Mouse (Mus musculus) hindbrain, embryonic 11.5 days (tissue): ENCODE results near the gene Iqck. TPM values are rescaled to one million over a fixed set of nuclear protein-coding genes. Genes with fewer than 3 reads are reported as not detected.

Source experiments
- ATAC-seq: fragments of 200-750 bp; cut with Nextera tagmentation; 2 replicates; pipeline ENCODE4 v1.8.0; 2017; ENCODE audit warnings: mild to moderate bottlenecking, moderate TSS enrichment, moderate library complexity; ENCODE audit not compliant: low FRiP score
- DNase-seq: peaks from one replicate; pipeline ENCODE4 v3.0.0-alpha.2; 2015; ENCODE audit warnings: low spot score
- H3K27ac ChIP-seq: fragments of 300-500 bp; sonication (generic); 2 replicates; pipeline ENCODE4 v1.5.1; 2014; ENCODE audit warnings: mild to moderate bottlenecking, low read depth, low read length
- H3K27me3 ChIP-seq: fragments of 300-500 bp; sonication (generic); 2 replicates; pipeline ENCODE4 v1.6.1; 2014; ENCODE audit warnings: mild to moderate bottlenecking, low read length, moderate library complexity, mixed read lengths; ENCODE audit not compliant: control insufficient read depth, insufficient read depth
- H3K36me3 ChIP-seq: fragments of 300-500 bp; sonication (generic); 2 replicates; pipeline ENCODE4 v1.6.1; 2014; ENCODE audit warnings: mild to moderate bottlenecking, low read length, moderate library complexity, mixed read lengths; ENCODE audit not compliant: control insufficient read depth, insufficient read depth
- H3K4me1 ChIP-seq: fragments of 300-500 bp; sonication (generic); replicated peaks from 2 replicates; pipeline ENCODE4 v1.6.1; 2014; ENCODE audit warnings: low read length, mixed read lengths; ENCODE audit not compliant: control insufficient read depth, insufficient read depth
- H3K4me2 ChIP-seq: fragments of 300-500 bp; sonication (generic); replicated peaks from 2 replicates; pipeline ENCODE4 v1.6.1; 2014; ENCODE audit warnings: mild to moderate bottlenecking, low read depth, low read length
- H3K4me3 ChIP-seq: fragments of 300-500 bp; sonication (generic); 2 replicates; pipeline ENCODE4 v1.5.1; 2014; ENCODE audit warnings: low read depth, low read length
- H3K9ac ChIP-seq: fragments of 300-500 bp; sonication (generic); 2 replicates; pipeline ENCODE4 v1.6.1; 2014; ENCODE audit warnings: low read depth, low read length
- H3K9me3 ChIP-seq: fragments of 300-500 bp; sonication (generic); 2 replicates; pipeline ENCODE4 v1.6.1; 2016; ENCODE audit warnings: low read length; ENCODE audit not compliant: control insufficient read depth
- WGBS: fragments of 180-500 bp; shearing (Covaris S2); extraction: QIAGEN DNeasy Blood & Tissue Kit; methylation state at CpG from one replicate; pipeline ENCODE4 v1.1.7; 2014; 5-methylcytosine and 5-hydroxymethylcytosine counted together
- polyA plus RNA-seq: library from polyadenylated mRNA; unstranded; fragments of >200 nt; fragmentation: Nextera tagmentation; extraction: Ambion mirVana; gene quantifications from 2 replicates; pipeline ENCODE4 v1.2.1, GENCODE M21; 2014

Iqck gene
- polyA plus RNA-seq, 1 experiment from 2014 or later = 4.0 TPM

GRCm38 (mm10) chr7:118898063-118898462 lies 42.5 kb downstream of the Iqck start:
- Histone ChIP-seq H3K4me1 (no peaks in the 10 kb centered on the region), H3K36me3 (no peaks in the 10 kb centered on the region), H3K4me2 (no peak overlapping the region), H3K4me3 (no peak overlapping the region), H3K9me3 (no peaks in the 10 kb centered on the region), H3K9ac (no peak overlapping the region), H3K27ac (no peak overlapping the region), H3K27me3 (no peaks in the 10 kb centered on the region)
- no peak for DNase-seq
- no peak for ATAC-seq

- DNase-seq = no peak
- H3K4me3 ChIP-seq = no peak overlapping the region
- 0 out of 2 replicates have a peak overlapping the region, but pooled peaks have one; percentile 10 for H3K27ac ChIP-seq
- no peaks in the 10 kb centered on the region for H3K27me3 ChIP-seq
- no peaks in the 10 kb centered on the region for H3K9me3 ChIP-seq
- 64% methylated on average over 2 of the region's 2 CpGs for WGBS
- H3K9ac ChIP-seq = no peak overlapping the region
- no peaks in the 10 kb centered on the region for H3K36me3 ChIP-seq
- ATAC-seq = no peak
- no peaks in the 10 kb centered on the region for H3K4me1 ChIP-seq
- no peak overlapping the region for H3K4me2 ChIP-seq
Measured at GRCm38 (mm10) chr7:118900090-118900489, 44.5 kb downstream of the Iqck start.

- H3K9ac ChIP-seq = no peak overlapping the region
- no peak overlapping the region for H3K4me2 ChIP-seq
- DNase-seq = no peak
- no peak overlapping the region for H3K4me3 ChIP-seq
- H3K4me1 ChIP-seq = no peaks in the 10 kb centered on the region
- no peaks in the 10 kb centered on the region for H3K36me3 ChIP-seq
- whole genome bisulfite sequencing = 80% methylated on average over 13 of the region's 13 CpGs
- H3K27me3 ChIP-seq = no peaks in the 10 kb centered on the region
- no peak for ATAC-seq
- H3K27ac ChIP-seq = no peak overlapping the region
- no peaks in the 10 kb centered on the region for H3K9me3 ChIP-seq
Measured at GRCm38 (mm10) chr7:118902944-118903343, 47.4 kb downstream of the Iqck start.

- H3K9me3 ChIP-seq = no peaks in the 10 kb centered on the region
- WGBS = 91% methylated on average over 9 of the region's 9 CpGs
- no peak overlapping the region for H3K4me2 ChIP-seq
- no peak for ATAC-seq
- no peak for DNase-seq
- H3K4me1 ChIP-seq = no peaks in the 10 kb centered on the region
- H3K36me3 ChIP-seq = no peaks in the 10 kb centered on the region
- no peak overlapping the region for H3K9ac ChIP-seq
- no peak overlapping the region for H3K27ac ChIP-seq
- H3K4me3 ChIP-seq = no peak overlapping the region
- no peaks in the 10 kb centered on the region for H3K27me3 ChIP-seq
Measured at GRCm38 (mm10) chr7:118903879-118904278, 48.3 kb downstream of the Iqck start.

GRCm38 (mm10) chr7:118904530-118904929 lies 49.0 kb downstream of the Iqck start:
- Histone ChIP-seq H3K4me1 (no peaks in the 10 kb centered on the region), H3K27ac (no peak overlapping the region)
- whole genome bisulfite sequencing = 92% methylated on average over 4 of the region's 4 CpGs

GRCm38 (mm10) chr7:118908961-118909515 lies 53.5 kb downstream of the Iqck start:
- H3K36me3 ChIP-seq = no peaks in the 10 kb centered on the region
- ATAC-seq (no peak), DNase-seq (no peak)
- H3K4me1 ChIP-seq = 0 out of 2 replicates have a peak, but pooled peaks cover 4% of the 10 kb centered on the region
- H3K27ac ChIP-seq = no peak overlapping the region
- H3K4me3 ChIP-seq = no peak overlapping the region
- H3K9me3 ChIP-seq = no peaks in the 10 kb centered on the region
- 80% methylated on average over 8 of the region's 8 CpGs for WGBS
- no peaks in the 10 kb centered on the region for H3K27me3 ChIP-seq
- no peak overlapping the region for H3K4me2 ChIP-seq
- H3K9ac ChIP-seq = no peak overlapping the region

More at GRCm38 (mm10) chr7:118904530-118904929, 49.0 kb downstream of the Iqck start:
- Histone ChIP-seq H3K4me2 (no peak overlapping the region), H3K36me3 (no peaks in the 10 kb centered on the region), H3K4me3 (no peak overlapping the region), H3K9me3 (no peaks in the 10 kb centered on the region), H3K9ac (no peak overlapping the region), H3K27me3 (no peaks in the 10 kb centered on the region)
- ATAC-seq (no peak), DNase-seq (no peak)

GRCm38 (mm10) chr7:118910464-118910863 lies 54.9 kb downstream of the Iqck start:
- Histone ChIP-seq H3K9me3 (no peaks in the 10 kb centered on the region), H3K36me3 (no peaks in the 10 kb centered on the region), H3K27me3 (no peaks in the 10 kb centered on the region), H3K4me3 (no peak overlapping the region), H3K4me2 (no peak overlapping the region), H3K4me1 (0 out of 2 replicates have a peak, but pooled peaks cover 4% of the 10 kb centered on the region), H3K27ac (no peak overlapping the region), H3K9ac (no peak overlapping the region)
- DNase-seq (no peak), ATAC-seq (no peak)
- 81% methylated on average over 2 of the region's 2 CpGs for WGBS

GRCm38 (mm10) chr7:118911170-118911569 lies 55.6 kb downstream of the Iqck start:
- H3K4me3 ChIP-seq = no peak overlapping the region
- H3K4me2 ChIP-seq = no peak overlapping the region
- no peaks in the 10 kb centered on the region for H3K9me3 ChIP-seq
- WGBS = 97% methylated on average over 2 of the region's 2 CpGs
- no peaks in the 10 kb centered on the region for H3K27me3 ChIP-seq
- H3K27ac ChIP-seq = peak overlapping the region; percentile 30
- DNase-seq (no peak), ATAC-seq (no peak)
- no peaks in the 10 kb centered on the region for H3K36me3 ChIP-seq
- H3K9ac ChIP-seq = no peak overlapping the region
- 0 out of 2 replicates have a peak, but pooled peaks cover 4% of the 10 kb centered on the region for H3K4me1 ChIP-seq

- peak; percentile 8; the same call in 1 of the 2 replicates for ATAC-seq
- H3K9me3 ChIP-seq = no peaks in the 10 kb centered on the region
- no peak overlapping the region for H3K4me2 ChIP-seq
- no peaks in the 10 kb centered on the region for H3K36me3 ChIP-seq
- DNase-seq = peak; percentile 20
- peak overlapping the region; percentile 30 for H3K27ac ChIP-seq
- 72% methylated on average over 7 of the region's 7 CpGs for WGBS
- 0 out of 2 replicates have a peak, but pooled peaks cover 4% of the 10 kb centered on the region for H3K4me1 ChIP-seq
- H3K9ac ChIP-seq = no peak overlapping the region
- H3K4me3 ChIP-seq = no peak overlapping the region
- no peaks in the 10 kb centered on the region for H3K27me3 ChIP-seq
Measured at GRCm38 (mm10) chr7:118911571-118911970, 56.0 kb downstream of the Iqck start.
